Mouse (Mus musculus) adrenal gland, postnatal 4 days (tissue): Measurements from ENCODE around the gene Olfr1000. TPM values are rescaled to one million over a fixed set of nuclear protein-coding genes. Genes with fewer than 3 reads are reported as not detected.
"Not testable (repeated sequence)": the region's sequence is repeated elsewhere in the genome, so short reads cannot be mapped to it uniquely, and the experiment has no call there.

Experiments
- DNase-seq, 2 experiments: peaks; one replicate each; pipeline ENCODE4 v3.0.0; 2021 to 2022; ENCODE audit warnings: low spot score in 2 of 2, mixed read lengths in 2 of 2
- long read RNA-seq, 2 experiments: library from polyadenylated mRNA; stranded (forward); transcript quantifications; one replicate each; pipeline ENCODE4 v2.0.0; 2021
- total RNA-seq, 2 experiments: library from RNA; stranded (reverse); gene quantifications; 2 replicates each; pipeline ENCODE4 v1.2.3; 2021

Gene Olfr1000
- total RNA-seq = not detected
- long read RNA-seq, experiment 1 = 0 reads
- long read RNA-seq, experiment 2 = 0 reads

- no peak for DNase-seq
These were observed at the start of gene Olfr1000 for GRCm38 (mm10) chr2:85611803-85612202. Gene Olfr1000, minus strand, starts transcription at chr2:85611903.

- DNase-seq = no peak
These were observed 38.9 kb upstream of the Olfr1000 start, which contains the start of gene Olfr1002 for GRCm38 (mm10) chr2:85650604-85651003. Gene Olfr1002, minus strand, starts transcription at chr2:85650704.

GRCm38 (mm10) chr2:85588648-85589047, 23.1 kb downstream of the Olfr1000 start, which contains the start of gene Olfr998:
Gene Olfr998, plus strand, starts transcription at chr2:85588948.
- not testable (repeated sequence) for DNase-seq

- no peak for DNase-seq
These were observed 32.8 kb downstream of the Olfr1000 start, which contains the start of gene Olfr996 for GRCm38 (mm10) chr2:85578915-85579314. Gene Olfr996, plus strand, starts transcription at chr2:85579215.

GRCm38 (mm10) chr2:85561187-85561586, 50.5 kb downstream of the Olfr1000 start:
- DNase-seq = no peak

- DNase-seq = no peak
These were observed 51.5 kb downstream of the Olfr1000 start for GRCm38 (mm10) chr2:85560226-85560625.

Other genes starting within 250 kb of the Olfr1000 start
- gene Olfr988, start 248.7 kb downstream of the Olfr1000 start, total RNA-seq = not detected
- gene Olfr992, start 202.4 kb downstream of the Olfr1000 start, total RNA-seq = not detected
- not detected for gene Olfr993, start 197.0 kb downstream of the Olfr1000 start, total RNA-seq
- gene Olfr994, start 175.5 kb downstream of the Olfr1000 start, total RNA-seq = not detected
- not detected for gene Olfr995, start 168.3 kb downstream of the Olfr1000 start, total RNA-seq
- under 1 TPM; 0.34 to 0.48 TPM for gene 4833423E24Rik, start 92.9 kb downstream of the Olfr1000 start, total RNA-seq
- not detected for gene Olfr996, start 32.7 kb downstream of the Olfr1000 start, total RNA-seq
- gene Olfr998, start 23.0 kb downstream of the Olfr1000 start, total RNA-seq = not detected
- not detected for gene Olfr1002, start 38.8 kb upstream of the Olfr1000 start, total RNA-seq
- gene Olfr154, start 52.6 kb upstream of the Olfr1000 start, total RNA-seq = not detected
- not detected for gene Olfr1006, start 66.9 kb upstream of the Olfr1000 start, total RNA-seq
- not detected for gene Olfr1008, start 77.5 kb upstream of the Olfr1000 start, total RNA-seq
- gene Olfr1009, start 103.5 kb upstream of the Olfr1000 start, total RNA-seq = under 1 TPM in 1 of 2 experiments, not detected in 1; 0.11 TPM
- not detected for gene Olfr1012, start 150.9 kb upstream of the Olfr1000 start, total RNA-seq
- not detected for gene Olfr1013, start 155.2 kb upstream of the Olfr1000 start, total RNA-seq
- gene Olfr1014, start 160.8 kb upstream of the Olfr1000 start, total RNA-seq = not detected
- not detected for gene Olfr1015, start 170.1 kb upstream of the Olfr1000 start, total RNA-seq
- gene Olfr1016, start 190.6 kb upstream of the Olfr1000 start, total RNA-seq = not detected
- not detected for gene Olfr1018, start 206.6 kb upstream of the Olfr1000 start, total RNA-seq
- gene Olfr1019, start 233.6 kb upstream of the Olfr1000 start, total RNA-seq = not detected
- gene Olfr1020, start 235.1 kb upstream of the Olfr1000 start, total RNA-seq = not detected